Mouse (Mus musculus) heart, postnatal 4 days (tissue): Measurements from ENCODE around the gene Anapc15-ps. TPM values are rescaled to one million over a fixed set of nuclear protein-coding genes. Genes with fewer than 3 reads are reported as not detected.
A peak's percentile ranks its signal among the peaks of the same experiment; 100 is the strongest.

ENCODE experiments used
- DNase-seq: peaks from one replicate; pipeline ENCODE4 v3.0.0; 2021
- total RNA-seq, 2 experiments: library from RNA; stranded (reverse); gene quantifications; 2 replicates each; pipeline ENCODE4 v1.2.3; 2021

Anapc15-ps gene
- total RNA-seq, 2 experiments from 2014 or later: not detected

DNA sequence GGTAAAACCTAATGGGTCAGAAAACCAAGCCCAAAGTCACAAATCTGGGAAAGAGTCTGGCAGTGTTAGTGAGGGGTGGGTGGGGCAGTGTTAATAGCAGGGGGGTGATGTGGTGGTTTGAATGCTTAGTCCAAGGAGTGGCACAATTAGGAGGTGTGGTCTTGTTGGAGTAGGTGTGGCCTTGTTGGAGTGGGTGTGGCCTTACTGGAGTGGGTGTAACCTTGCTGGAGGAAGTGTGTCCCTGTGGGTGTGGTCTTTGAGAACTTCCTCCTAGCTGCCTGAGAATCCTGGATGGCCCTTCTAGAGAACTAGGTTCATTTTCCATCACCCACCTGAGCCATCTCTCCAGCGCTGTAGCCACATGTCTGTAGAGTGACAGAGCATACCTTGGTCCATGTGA lies 16.6 kb upstream of the Anapc15-ps start:
- DNase-seq: no peak

DNA sequence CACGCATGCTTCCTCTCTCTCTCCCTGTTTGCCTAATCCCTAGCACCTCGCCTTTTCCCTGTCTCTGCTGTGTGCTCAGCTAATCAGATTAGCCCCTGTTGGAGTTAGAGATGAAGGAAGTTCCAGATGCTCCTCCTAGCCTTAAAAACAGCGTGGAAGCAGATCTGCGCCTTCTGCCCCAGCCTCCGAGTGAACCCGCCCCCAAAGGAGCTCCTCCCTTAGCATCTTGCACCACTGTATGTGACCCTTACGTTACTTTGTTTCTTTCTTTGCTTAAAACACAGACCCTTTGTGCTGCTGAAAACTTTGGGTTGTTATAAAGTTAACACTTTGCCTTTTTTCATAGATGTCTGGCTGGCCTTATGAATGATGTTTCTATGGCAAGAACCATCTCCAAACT lies 15.8 kb upstream of the Anapc15-ps start:
- DNase-seq: no peak

DNA sequence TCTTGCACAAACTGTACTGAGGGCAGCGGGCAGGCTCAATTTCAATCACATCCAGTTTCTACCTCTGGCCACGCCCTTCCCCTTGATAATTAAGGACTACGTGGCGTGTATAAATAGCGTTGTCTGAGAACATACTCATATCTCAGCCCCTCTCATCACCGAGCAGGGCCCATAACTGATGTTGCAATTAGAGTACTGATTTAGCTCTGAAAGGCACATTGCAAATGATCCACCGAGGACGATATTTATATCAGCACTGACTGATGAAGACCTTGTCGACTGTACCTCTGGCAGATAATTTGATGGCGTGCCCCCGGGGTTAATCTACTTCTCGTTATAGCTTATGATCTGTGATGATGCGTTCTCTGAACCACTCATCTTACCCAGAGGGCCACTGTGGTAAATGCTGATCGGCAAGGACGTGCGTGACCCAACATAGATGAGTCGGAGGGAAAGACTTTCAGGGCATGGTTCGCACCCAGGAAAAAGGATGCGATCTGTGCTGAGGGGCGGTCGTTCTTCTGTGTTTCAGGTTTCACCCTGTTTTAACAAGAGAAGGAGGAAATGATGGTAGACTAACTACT lies 14.4 kb upstream of the Anapc15-ps start:
- DNase-seq: no peak

DNA sequence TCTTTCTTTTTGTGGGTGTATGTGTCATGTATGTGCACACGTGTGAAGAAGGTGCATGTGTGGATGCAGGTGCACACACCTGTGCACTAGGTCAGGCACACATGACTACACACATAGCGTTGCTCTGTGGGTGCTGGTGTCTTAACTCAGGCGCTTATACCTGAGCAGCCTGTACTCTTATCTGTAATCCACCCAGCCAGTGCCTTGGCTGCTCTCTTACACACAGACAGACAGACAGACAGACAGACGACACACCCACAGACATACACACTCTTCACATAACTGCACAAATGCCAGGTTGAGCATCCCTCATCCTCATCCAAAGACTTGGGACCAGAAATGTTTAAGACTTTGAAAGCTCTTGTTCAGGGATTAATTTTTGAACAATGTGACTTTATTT lies 12.8 kb upstream of the Anapc15-ps start:
- DNase-seq: no peak

DNA sequence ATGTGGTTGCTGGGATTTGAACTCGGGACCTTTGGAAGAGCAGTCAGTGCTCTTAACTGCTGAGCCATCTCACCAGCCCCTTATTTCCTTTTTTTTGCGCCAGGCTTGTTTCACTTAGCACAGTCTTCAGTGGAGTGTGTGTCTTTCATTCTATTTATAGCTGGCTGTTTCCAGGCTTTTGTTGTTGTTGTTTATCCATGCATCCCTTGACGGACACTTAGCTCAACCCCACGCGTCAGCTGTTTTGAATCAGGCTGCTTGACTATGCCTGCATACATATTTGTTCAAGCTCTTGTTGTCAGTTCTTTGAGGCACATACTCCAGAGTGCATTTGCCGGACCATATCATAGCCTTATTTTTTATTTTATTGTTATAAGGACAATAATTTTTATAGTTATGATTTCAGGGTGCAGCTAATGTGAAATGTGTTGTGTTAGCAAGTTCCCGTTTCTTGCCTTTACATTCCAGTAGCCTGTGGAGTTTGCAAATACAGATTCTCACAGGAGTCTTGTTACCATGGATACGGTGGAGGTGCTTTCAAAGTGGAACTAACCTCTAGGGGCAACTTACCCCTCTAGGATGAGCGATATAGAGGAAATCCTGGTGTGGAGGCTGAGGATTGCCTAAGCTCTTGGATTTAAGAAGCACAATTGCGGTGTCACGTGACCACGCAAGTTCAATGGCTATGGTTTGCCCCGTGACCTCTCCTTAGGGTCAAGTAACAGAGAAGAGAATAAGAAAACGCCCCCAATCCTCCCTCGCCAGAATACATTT lies 11.7 kb upstream of the Anapc15-ps start:
- no peak for DNase-seq

DNA sequence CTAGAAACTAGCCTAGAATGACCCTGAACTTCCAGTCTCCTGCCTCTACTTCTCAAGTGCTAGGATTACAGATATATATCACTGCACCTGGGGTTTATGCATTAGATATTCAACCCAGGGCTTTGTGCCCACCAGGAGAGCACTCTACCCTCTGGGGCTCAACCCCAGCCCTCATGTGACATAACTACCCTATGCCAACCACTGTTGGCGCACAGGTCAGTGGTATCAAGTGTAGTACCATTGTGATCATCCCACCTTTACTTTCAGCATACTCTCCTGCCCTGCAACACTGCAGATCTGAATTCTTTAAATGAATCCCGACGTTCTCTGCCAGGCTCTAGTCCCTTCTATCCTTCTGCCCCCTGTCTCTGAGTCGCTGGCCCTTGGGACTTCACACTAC lies 11.0 kb upstream of the Anapc15-ps start:
- no peak for DNase-seq

DNA sequence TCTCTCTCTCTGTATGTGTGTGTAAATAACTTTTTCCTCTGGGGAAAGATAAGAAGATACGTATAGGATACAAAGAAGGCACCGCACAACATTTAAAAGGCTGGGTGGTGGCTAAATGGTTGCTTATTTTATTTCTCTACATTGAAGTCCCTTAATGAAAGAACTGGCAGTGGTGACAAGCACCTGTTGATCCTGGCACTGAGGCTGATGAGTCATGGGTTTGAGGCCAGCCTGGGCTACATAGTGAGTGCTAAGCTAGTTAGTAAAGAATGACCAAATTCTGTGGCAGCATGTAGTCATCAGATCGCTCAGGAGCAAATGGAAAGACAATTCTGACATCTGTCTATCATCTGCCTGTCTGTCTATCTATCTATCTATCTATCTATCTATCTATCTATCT lies 10.5 kb upstream of the Anapc15-ps start:
- no peak for DNase-seq

DNA sequence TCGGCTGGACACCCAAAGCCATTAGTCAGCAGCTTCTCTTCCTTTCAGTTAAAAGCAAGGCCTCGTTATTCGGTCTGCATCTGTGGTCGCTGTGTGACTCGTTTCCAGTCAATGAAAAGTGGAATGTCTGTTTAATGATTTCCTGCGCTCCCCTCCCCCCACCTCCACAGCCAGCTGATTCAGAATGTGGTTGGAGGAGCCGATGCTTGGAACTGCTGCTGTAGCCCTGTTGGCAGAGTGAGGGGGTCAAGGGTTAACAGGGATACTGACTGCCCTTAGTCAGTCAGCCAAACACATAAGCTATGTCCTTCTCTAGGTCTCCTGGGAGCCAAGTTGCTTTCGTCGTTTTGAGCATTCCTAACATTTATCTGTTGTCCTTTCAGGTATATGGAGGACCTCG lies 9.7 kb upstream of the Anapc15-ps start:
- no peak for DNase-seq

DNA sequence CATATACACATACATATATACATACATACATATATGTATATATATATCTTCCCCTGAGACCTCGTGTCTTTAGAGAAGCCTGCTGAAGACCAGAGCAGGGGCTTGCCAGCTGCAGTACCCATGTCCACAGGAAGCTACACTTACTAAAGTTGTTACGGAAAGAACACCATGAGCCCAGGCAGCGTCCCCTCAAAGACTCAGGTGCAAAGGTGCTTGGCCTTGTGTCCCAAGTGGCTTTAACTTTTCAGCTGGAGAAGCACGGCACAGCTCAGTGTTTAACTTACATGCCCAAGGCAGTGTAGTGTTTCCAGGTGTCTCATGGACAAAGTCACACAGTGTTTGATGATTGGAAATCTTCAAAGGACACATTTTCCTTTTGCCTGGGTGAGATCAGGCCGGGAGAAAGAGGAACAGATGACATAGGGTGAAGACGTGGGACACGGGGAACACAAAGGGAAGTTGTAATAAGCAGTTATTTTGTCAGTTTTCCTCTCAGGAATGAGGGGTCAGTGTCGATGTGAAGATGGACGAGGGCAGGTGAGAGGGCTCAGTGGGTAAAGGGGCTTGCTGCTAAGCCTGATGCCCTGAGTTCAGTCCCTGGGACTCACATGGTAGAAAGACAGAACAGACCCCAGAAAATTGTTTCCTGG lies 9.0 kb upstream of the Anapc15-ps start:
- no peak for DNase-seq

DNA sequence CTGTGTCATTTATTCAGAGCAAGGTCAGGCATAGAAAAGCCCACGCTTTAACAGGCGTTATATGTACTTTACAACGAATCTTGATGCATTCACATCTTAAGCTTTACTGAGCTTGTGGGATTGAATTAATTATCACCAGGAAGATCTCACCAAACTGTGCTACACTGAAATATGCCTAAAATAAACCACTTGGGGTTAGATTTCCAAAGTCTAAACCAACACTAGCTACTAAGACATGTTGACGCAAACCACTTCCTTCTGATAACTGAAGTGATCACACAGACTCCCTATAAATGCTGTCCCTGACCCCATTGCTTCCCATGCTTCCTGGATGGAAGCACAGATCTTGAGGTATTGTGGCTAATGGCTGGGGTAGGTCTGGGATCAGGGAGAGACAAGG lies 8.2 kb upstream of the Anapc15-ps start:
- no peak for DNase-seq

DNA sequence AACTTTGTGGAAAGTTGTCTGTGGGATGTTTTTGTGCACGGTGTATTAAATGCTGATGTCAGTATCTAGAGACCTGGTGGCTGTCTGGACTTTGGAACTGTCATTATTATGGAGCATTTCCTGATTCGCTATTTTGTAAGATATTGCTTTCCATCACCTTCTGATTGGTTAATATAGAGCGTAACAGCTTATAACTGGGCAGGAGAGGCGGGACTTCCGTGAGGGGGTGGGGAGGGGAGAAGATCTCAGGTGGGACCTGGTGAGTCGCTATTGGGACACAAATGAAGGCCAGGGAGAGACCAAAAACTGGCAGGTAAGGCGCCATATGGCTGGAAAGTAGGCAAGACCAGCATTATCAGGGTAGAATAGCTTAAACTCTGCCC lies 7.8 kb upstream of the Anapc15-ps start:
- DNase-seq: no peak

DNA sequence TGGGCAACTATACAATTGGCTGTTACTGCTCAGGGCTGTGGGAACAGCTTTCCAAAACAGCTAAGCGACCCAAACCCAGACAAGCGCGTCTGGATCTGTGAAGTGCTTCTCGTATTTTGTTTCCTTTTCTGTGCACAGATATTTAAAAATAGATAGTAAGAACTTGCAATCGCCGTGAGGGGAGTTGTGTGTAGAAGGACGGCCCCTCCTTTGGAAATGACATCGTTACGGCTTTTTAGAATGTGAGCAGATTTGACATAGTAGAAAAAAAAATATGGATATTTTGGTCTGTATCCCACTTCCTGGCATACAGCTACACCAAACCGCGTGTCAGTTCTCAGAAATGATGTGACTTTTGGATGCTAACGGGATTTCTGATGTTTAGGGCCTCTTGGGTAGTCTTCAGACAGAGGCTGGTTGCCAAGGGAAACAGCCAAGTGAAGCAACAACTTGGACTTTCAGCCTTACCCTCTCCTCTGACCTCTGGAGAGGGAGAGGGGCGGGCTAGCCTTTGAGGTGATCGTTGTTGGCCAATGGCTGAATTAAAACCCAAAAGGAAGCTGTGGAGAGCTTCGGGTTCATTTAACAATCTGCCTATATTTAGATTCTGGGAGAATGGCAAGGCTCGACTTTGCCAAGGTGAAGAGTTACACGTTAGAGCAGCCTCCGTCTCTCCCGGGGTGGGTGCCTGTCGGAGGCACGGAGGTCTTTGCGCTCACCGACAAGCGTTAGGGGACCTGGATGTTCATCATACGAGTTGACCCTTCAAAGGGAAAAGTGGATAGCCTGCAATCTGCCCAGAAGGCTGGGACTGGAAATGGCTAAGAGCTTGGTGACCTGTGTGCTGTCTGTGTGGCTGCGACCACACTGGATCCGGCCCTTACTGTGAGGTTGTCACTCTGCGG lies 7.2 kb upstream of the Anapc15-ps start:
- DNase-seq: peak; percentile 36

DNA sequence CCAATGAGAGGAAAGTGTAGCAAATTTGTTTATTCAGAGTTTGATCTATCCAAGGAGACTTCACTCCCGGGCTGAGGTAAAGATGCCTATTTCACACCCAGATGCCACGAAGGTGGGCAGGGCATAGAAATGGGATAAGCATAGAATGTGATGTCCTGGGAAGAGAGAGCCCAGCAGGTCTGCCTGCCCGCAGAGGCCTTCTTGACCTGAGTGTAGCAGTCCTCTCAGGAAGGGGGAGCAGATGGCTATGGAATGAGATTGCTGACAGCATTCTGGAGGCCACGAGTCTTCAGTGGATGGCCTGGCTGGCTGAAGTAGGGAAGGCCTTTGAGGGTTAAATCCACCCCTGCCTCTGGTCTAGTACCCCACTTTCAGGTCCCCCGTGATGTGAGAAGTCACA lies 5.9 kb upstream of the Anapc15-ps start:
- DNase-seq: no peak

DNA sequence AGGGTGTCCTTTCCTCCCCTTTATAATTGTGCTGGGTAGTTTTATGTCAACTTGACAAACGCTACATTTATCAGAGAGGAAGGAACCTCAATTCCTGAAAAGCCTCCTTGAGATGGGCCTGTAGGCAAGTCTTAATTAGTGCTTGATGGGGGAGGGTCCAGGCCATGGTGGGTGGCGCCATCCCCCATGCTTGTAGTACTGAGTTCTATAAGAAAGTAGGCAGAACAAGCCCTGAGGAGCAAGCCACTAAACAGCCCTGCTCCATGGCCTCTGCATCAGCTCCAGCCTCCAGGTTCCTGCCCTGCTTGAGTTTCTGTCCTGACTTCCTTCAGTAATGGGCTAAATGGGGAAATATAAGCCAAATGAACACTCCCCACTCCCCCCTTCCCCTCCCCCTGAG lies 5.4 kb upstream of the Anapc15-ps start:
- no peak for DNase-seq

DNA sequence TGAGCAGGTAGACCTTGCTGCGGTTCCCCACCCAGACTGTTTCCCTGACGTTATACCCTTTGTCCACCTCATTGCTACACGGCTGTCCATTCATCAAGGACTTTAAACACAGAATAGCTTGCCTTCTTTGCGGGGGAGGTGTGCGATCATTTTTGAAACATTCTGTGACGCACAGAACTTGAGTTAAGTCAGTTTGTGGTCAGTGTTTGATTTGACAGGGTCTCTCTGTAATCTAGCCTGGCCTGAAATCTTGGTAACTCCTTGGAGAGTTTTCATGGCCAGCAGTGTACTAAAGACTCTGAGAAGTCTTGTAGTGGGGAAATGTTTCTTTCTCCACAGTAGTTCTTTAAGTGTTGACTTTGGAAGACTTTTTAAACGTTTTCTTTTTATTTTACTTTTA lies 5.0 kb upstream of the Anapc15-ps start:
- DNase-seq: peak; percentile 22

DNA sequence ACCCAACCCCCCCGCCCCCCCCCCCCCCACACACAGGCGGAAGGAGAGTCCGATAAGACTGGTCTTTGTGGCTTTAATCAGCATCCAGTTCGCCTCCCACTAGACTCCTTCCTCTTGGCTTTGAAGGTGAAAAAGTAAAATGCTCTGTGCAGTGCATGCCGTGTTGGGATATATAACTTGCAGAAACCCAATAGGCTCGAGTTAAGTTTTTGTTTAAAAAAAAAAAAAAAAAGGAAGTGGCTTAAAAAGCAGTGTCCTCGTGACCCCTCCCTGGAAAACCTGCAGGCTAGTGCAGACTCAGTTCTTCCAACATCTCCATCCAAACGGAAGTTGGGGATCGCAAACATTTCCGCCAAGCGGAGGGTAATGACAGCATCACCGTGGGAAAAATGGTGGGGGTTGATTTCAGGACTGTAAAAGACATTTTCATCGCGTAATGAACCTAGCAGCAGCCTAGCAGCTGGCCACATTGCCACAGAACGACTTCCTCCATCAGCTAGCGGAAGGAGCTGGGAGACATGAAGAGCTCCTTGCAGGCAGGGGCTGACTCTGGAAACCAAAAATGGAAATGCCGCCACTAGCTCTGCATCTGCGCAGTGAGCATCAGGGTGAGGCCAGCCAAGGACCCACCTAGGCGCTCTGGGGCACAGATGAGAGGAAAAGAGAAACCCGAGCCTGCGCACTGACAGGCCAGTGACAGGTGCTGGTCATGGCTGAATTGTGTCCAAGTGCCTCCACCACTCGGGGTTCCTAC lies 4.3 kb upstream of the Anapc15-ps start:
- peak; percentile 78 for DNase-seq

DNA sequence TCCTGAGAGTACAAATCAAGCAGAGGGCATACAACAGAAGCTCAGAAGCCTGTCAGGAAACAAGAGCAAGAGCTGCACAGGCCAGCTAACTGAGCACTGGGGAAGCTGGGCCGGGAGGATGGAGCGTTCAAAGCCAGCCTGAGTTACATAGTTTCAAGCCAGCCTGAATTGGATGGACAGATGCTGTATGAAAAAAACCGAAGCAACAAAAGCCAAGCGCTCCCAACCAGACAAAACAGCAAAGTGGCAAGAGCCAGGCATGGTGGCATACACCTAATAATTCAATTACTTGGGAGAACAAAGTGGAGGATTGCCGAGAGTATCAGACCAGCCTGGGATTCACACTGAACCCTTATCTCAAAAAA lies 3.7 kb upstream of the Anapc15-ps start:
- DNase-seq: no peak

DNA sequence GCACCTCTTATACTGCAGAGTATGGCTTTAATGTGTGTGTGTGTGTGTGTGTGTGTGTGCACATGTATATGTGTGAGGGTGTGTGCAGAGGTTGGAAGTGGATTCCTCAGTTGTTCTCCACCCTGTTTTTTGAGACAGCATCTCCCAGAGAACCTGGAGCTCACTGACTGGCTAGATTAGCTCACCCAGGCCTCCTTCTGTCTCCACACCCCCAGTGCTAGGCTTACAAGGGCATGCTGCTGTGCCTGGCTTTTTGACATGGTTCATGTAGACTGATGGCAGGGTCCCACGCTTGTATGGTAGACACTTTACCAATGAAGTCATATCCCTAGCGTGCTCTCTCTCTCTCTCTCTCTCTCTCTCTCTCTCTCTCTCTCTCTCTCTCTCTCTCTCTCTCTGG lies 3.1 kb upstream of the Anapc15-ps start:
- DNase-seq: no peak

DNA sequence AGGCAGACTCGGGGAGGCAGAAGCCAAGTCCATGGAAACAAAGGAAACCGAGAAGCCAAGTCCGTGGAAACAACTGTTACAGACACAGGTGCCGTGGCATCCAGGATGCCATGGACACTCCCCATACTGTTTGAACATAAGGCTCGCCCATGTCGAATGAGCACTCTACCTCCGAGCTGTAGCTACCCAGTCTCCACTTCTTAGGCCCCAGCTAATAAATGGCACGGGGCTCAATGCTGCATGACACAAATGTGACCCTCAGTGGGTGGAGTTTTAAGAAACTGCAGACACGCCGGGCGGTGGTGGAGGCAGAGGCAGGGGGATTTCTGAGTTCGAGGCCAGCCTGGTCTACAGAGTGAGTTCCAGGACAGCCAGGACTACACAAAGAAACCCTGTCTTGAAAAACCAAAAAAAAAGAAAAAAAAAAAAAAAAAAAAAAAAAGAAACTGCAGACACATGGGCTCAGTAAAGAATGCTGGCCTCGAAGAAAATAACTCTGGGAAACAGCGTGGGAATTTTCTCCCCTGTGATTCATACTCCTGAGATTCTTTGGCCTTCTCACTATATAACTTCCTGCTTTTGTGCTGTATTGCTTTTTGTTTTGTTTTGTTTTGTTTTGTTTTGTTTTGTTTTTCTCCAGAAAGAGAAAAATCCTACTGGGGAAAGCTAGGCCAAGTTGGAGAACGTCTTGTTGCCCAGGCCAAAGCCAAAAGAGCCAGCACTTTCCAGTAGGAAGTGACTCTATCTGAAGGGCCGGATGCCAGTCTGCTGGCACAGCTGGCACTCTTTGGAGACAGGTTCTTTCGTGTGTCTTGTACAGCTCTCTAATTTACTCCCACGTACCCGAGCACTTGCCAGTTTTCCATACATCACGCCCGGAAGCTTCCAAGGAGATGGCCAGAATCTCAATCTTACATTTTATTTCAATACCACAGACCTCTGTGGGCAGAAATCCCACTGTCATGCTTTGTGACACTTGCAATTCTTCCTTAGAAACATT lies 2.2 kb downstream of the Anapc15-ps start:
- no peak for DNase-seq

DNA sequence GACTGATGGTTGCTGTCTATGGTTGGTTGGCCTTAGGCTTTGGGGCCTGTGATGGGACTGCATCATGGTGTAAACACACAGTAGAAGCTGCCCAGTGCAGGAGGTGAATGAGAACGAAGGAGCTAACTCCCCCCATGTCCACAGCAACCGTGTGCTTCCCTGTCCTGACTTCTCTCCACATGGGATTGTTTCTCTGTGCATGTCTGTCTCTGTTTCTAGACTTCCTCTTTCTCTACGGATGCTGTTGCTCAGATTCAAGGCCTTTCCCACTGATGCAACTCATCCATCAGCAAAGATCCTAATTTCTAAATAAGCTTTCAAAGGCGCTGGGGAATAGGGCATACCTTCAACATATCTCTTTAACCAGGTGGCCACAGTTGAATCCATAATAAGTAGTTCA lies 3.4 kb downstream of the Anapc15-ps start:
- DNase-seq: no peak

DNA sequence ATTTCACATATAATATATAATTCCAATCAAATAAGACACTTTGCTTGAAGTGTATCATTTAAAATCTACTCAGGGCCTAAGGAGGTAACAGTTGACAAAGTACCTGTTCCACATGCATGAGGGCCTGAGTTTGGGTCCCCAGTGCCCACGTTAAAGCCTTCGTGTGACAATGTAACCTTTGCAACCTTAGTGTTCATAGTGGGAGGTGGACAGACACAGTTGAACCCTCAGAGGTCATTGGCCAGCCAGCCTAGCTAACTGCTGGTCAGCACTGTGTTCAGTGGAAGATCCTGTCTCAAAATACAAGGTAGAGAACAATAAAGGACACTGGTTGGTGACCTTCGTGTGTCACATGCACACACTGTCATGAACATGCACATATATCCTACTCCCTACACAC lies 4.2 kb downstream of the Anapc15-ps start:
- no peak for DNase-seq
